Mouse (Mus musculus): ENCODE measurements at regions not wholly inside any gene's neighbourhood (a gene's known extent, or its start where the extent isn't known, plus 50 kb on each side); places are given as distances from the start of the nearest gene placed in this dataset.

DNA sequence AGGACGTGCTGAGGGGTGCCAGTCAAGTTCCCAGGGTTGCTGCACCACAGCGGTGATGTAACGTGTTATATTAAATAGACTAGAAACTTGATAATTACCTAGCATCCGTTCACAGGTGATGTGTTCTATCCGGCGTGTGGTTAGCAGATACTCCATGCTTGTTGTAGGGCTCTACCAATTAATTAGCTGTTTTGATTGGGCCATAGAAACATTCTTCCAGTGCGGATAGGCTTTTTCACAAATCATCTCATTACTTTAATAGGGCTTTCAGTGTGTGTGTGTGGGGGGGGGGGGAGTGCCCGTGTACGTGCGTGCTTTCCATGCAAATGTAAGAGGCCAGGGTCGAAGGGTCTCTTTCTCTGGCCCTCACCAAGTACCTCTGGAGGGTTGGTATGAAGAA, 110.6 kb downstream of the Kctd15 start:
- WGBS = 92% methylated on average over 11 of the region's 11 CpGs
- Histone ChIP-seq H3K27ac (no peak overlapping the region), H3K4me1 (replicated peaks) (no peaks in the 10 kb centered on the region), H3K27me3 (ENCODE audit: insufficient read depth, poor library complexity, severe bottlenecking) (no peaks in the 10 kb centered on the region), H3K36me3 (no peaks in the 10 kb centered on the region), H3K9me3 (0 out of 2 replicates have a peak, but pooled peaks cover 5% of the 10 kb centered on the region), H3K4me3 (no peak overlapping the region)
- no peak for DNase-seq (ENCODE audit: low spot score)

DNA sequence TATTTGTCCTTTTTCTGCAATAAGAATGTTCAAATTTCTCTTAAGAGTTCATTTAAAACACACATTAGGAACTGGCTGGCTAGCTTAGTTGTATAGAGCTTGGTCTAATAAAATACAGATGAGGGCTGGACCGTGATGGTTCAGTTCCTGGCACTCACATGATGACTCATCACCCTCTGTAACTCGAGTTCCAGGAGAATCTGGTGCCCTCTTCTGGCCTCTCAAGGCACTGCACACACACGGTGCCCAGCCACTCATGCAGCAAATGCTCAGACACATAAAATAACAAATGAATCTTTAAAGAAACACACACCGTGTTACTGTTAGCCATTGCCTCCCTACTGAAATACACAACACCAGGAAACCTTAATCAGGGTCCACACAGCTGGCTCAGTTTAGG, 114.6 kb downstream of the Kctd15 start:
- Histone ChIP-seq H3K4me1 (replicated peaks) (no peaks in the 10 kb centered on the region), H3K9me3 (0 out of 2 replicates have a peak, but pooled peaks cover 5% of the 10 kb centered on the region), H3K36me3 (no peaks in the 10 kb centered on the region), H3K27ac (no peak overlapping the region), H3K27me3 (ENCODE audit: insufficient read depth, poor library complexity, severe bottlenecking) (no peaks in the 10 kb centered on the region), H3K4me3 (no peak overlapping the region)
- WGBS = 82% methylated on average over 4 of the region's 4 CpGs
- no peak for DNase-seq (ENCODE audit: low spot score)

DNA sequence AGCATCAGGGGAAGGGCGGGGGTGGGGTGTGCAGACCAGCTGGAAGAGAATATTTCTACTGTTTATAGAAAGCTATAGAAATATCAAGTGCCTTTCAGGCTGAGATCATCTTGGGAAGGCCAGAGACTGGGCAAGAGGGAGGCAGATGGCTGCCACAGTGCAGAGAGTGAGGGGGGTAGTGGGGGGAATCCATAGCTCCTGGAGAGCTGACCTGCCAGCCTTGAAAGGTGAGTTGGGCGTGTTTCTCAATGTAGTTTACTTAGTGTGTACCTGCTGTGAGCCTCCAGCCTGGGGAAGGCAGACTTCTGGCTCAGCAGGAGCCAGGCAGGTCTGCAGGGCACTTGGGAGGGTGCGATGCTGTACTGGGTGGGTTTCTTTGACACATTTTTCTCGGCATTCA, 115.5 kb downstream of the Kctd15 start:
- Histone ChIP-seq H3K27ac (no peak overlapping the region), H3K36me3 (no peaks in the 10 kb centered on the region), H3K4me3 (no peak overlapping the region), H3K4me1 (replicated peaks) (no peaks in the 10 kb centered on the region), H3K9me3 (0 out of 2 replicates have a peak, but pooled peaks cover 5% of the 10 kb centered on the region), H3K27me3 (ENCODE audit: insufficient read depth, poor library complexity, severe bottlenecking) (no peaks in the 10 kb centered on the region)
- DNase-seq (ENCODE audit: low spot score) = no peak
- WGBS = 76% methylated on average over 4 of the region's 4 CpGs

DNA sequence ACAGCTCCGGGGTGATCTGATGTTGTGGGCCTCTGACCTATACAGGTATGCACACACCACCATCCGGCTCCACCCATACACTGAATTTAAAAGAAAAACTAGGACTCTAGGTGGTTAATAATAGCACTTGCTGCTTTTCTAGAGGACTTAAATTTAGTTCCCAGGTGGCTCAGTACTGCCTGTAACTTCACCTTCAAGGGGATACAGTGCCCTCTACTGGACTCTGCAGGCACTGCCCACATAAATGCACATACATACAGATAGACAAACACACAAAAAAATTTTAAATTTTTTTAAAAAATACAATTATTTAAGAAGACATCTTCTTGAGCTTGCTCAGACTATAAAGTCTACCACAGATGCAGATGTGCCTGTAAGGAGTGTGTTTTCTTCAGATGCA, 116.7 kb downstream of the Kctd15 start:
- H3K27ac ChIP-seq = no peak overlapping the region
- no peaks in the 10 kb centered on the region for H3K36me3 ChIP-seq
- 94% methylated on average over 2 of the region's 2 CpGs for WGBS
- H3K9me3 ChIP-seq = 0 out of 2 replicates have a peak, but pooled peaks cover 5% of the 10 kb centered on the region
- H3K4me1 ChIP-seq (replicated peaks) = no peaks in the 10 kb centered on the region
- DNase-seq (ENCODE audit: low spot score) = no peak
- H3K4me3 ChIP-seq = no peak overlapping the region
- no peaks in the 10 kb centered on the region for H3K27me3 ChIP-seq (ENCODE audit: insufficient read depth, poor library complexity, severe bottlenecking)

DNA sequence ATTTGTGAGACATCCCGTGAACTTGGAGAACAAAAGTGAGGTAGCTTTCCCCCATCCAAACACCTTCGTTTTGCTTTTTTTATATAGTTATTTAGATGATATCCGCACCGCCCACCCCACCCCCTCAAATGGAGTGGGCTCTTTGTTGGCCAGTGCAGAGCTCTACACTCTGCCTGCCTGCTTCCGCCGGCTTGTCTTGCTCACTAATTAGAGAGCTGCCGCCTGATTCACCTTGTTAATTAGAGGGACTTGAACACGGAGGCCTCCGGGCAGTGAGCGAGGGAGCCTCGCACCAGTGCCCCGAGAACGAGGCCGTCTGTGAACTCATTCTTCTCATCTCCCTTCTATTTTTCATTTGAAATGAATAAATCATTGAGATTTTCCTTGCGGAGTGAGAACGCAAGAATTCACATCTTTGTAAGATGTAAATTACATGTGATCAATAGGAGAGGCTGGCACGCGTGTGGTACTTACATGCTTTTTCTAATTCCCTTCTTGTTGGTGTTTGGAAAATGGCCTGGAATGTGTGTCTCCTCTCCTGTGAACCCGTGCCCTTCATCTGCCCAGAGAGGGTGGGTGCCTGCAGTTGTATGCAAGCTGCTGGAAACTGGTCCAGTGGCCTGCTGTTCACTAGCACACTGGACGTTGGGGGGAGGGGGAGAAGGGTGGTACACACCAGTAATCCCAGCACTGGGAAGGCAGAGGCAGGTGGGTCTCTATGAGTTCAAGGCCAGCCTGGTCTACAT, 118.0 kb downstream of the Kctd15 start:
- Histone ChIP-seq H3K27ac (no peak overlapping the region), H3K27me3 (ENCODE audit: insufficient read depth, poor library complexity, severe bottlenecking) (no peaks in the 10 kb centered on the region)
- DNase-seq (ENCODE audit: low spot score) = no peak

DNA sequence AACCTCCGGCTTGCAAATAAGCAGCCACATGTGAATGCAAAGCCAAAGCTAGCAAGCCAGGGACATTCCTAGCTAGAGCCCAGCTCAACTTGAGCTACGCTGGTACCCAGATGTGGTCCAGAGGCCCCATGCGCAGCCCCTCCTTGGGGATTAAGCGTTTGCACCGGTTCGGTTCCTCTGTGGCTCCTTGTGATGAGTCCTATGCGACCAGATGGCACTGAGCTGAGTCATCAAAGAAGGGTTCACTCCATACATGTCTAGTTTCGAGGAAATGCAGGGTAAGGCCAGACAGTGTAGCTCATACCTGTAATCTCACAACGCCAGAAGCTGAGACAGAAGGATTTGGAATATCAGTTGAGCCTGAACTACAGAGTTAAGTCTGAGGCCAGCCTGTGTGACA, 119.4 kb downstream of the Kctd15 start:
- Histone ChIP-seq H3K4me3 (no peak overlapping the region), H3K4me1 (replicated peaks) (no peaks in the 10 kb centered on the region), H3K9me3 (0 out of 2 replicates have a peak, but pooled peaks cover 5% of the 10 kb centered on the region), H3K36me3 (no peaks in the 10 kb centered on the region), H3K27me3 (ENCODE audit: insufficient read depth, poor library complexity, severe bottlenecking) (no peaks in the 10 kb centered on the region), H3K27ac (no peak overlapping the region)
- DNase-seq (ENCODE audit: low spot score) = no peak
- WGBS = 81% methylated on average over 9 of the region's 9 CpGs

More for the DNA sequence above, 118.0 kb downstream of the Kctd15 start:
- no peaks in the 10 kb centered on the region for H3K4me1 ChIP-seq (replicated peaks)
- 0 out of 2 replicates have a peak, but pooled peaks cover 5% of the 10 kb centered on the region for H3K9me3 ChIP-seq
- no peak overlapping the region for H3K4me3 ChIP-seq
- H3K36me3 ChIP-seq = no peaks in the 10 kb centered on the region
- WGBS = 89% methylated on average over 20 of the region's 20 CpGs

DNA sequence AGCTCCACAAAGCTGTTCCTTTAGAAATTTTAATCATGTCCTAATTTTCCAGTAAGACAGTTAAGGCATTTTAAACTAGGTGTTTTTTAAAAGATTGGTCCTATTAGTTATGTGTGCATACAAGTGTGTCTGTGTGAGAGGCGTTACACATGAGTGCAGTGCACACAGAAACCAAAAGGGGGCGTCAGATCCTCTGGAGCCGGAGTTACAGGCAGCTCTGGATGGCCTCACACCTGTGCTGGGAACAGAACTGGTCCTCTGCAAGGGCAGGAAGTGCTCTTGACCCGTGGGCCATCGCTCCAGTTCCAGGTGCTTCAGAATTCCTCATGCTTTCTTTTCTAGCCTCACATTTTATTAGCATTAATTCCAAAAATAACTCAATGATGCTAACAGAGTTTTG, 122.3 kb downstream of the Kctd15 start:
- 77% methylated on average over 5 of the region's 5 CpGs for WGBS
- no peak for DNase-seq (ENCODE audit: low spot score)
- H3K27me3 ChIP-seq (ENCODE audit: insufficient read depth, poor library complexity, severe bottlenecking) = no peaks in the 10 kb centered on the region
- H3K9me3 ChIP-seq = no peaks in the 10 kb centered on the region
- H3K27ac ChIP-seq = no peak overlapping the region
- no peaks in the 10 kb centered on the region for H3K36me3 ChIP-seq
- no peak overlapping the region for H3K4me3 ChIP-seq
- no peaks in the 10 kb centered on the region for H3K4me1 ChIP-seq (replicated peaks)

DNA sequence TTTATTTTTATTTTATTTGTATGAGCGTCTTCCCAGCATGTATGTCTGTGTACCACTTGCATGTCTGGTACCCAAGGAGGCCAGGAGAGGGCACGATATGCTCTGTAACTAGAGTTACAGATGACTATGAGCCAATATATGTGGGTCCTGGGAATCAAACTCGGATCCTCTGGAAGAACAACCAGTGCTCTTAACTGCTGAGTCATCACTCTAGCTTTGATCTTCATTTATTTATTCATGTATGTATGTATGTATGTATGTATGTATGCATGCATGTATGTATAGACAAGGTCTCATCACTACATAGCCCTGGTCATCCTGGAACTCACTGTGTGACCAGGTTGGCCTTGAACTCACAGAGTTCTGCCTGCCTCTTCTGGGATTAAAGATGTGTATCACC, 124.9 kb downstream of the Kctd15 start:
- H3K9me3 ChIP-seq = no peaks in the 10 kb centered on the region
- H3K27ac ChIP-seq = no peak overlapping the region
- H3K4me3 ChIP-seq = no peak overlapping the region
- H3K27me3 ChIP-seq (ENCODE audit: insufficient read depth, poor library complexity, severe bottlenecking) = no peaks in the 10 kb centered on the region
- no peak for DNase-seq (ENCODE audit: low spot score)
- H3K4me1 ChIP-seq (replicated peaks) = no peaks in the 10 kb centered on the region
- 86% methylated on average over 3 of the region's 3 CpGs for WGBS
- H3K36me3 ChIP-seq = no peaks in the 10 kb centered on the region

DNA sequence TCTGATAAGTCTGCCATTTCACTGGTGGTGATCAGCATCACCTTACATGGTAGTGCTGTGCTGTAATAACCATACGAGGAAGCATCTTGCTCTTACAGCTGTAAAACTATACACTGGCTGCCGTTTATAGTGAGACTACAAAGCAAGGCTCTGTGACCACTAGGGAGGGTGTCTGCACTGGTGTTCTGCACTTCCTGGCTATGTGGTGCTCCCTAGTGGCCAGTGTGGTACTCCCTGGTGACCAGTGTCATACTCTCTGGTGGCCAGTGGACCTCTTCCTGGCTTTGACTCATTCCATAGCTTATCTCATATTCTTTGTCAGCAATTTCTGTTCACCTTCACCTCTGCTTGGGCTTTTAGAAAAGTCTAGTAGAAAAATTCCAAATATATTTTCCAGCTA, 114.7 kb upstream of the Lsm14a start:
- no peaks in the 10 kb centered on the region for H3K4me1 ChIP-seq (replicated peaks)
- 76% methylated on average over 2 of the region's 2 CpGs for WGBS
- H3K4me3 ChIP-seq = no peak overlapping the region
- no peaks in the 10 kb centered on the region for H3K36me3 ChIP-seq
- no peak for DNase-seq (ENCODE audit: low spot score)
- no peak overlapping the region for H3K27ac ChIP-seq
- no peaks in the 10 kb centered on the region for H3K9me3 ChIP-seq
- no peaks in the 10 kb centered on the region for H3K27me3 ChIP-seq (ENCODE audit: insufficient read depth, poor library complexity, severe bottlenecking)

DNA sequence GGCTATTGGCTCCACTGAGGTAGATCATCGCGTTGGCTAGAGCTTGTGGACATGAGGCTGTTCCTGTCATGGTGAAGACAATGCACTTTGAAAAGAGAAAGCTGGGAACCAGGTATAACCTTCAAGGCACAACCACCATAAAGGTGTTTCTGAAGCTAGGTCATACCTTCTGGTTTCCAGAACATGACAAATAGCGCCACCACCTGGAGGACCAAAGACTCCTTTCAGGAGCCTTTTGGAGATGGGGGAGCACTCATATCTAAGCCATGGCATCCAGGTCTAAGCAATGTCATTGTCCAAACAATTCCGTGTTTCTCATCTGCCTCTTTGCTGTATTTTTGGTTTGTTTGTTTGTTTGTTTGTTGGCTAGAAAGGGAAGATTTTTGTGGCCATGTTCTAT, 113.7 kb upstream of the Lsm14a start:
- Histone ChIP-seq H3K27me3 (ENCODE audit: insufficient read depth, poor library complexity, severe bottlenecking) (no peaks in the 10 kb centered on the region), H3K4me3 (no peak overlapping the region), H3K27ac (no peak overlapping the region), H3K36me3 (no peaks in the 10 kb centered on the region), H3K9me3 (no peaks in the 10 kb centered on the region), H3K4me1 (replicated peaks) (no peaks in the 10 kb centered on the region)
- WGBS = 60% methylated on average over 4 of the region's 4 CpGs
- DNase-seq (ENCODE audit: low spot score) = no peak

DNA sequence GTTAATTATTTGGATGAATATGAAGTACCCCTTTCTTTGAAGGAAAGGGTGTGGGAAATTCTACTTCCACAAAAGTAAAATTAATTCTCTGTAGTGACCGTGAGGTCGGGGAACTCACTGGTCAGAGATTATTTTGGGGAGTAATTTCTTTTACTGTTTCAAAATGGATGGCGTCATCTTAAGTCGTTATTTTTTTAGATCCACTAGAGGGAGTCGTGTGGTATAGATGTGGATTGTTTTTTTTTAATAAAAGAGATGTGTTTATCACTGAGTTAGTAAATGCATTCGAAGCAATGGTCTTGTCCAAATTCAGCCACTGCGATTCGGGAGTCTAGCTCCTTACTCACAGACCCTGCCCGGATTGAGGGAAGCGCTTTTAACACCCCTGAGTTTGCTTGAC, 100.8 kb upstream of the Lsm14a start:
- 72% methylated on average over 10 of the region's 10 CpGs for WGBS
- Histone ChIP-seq H3K4me1 (replicated peaks) (no peaks in the 10 kb centered on the region), H3K27me3 (ENCODE audit: insufficient read depth, poor library complexity, severe bottlenecking) (no peaks in the 10 kb centered on the region), H3K27ac (no peak overlapping the region), H3K9me3 (peaks cover 9% of the 10 kb centered on the region; the same call in 1 of the 2 replicates), H3K4me3 (no peak overlapping the region), H3K36me3 (no peaks in the 10 kb centered on the region)
- no peak for DNase-seq (ENCODE audit: low spot score)

DNA sequence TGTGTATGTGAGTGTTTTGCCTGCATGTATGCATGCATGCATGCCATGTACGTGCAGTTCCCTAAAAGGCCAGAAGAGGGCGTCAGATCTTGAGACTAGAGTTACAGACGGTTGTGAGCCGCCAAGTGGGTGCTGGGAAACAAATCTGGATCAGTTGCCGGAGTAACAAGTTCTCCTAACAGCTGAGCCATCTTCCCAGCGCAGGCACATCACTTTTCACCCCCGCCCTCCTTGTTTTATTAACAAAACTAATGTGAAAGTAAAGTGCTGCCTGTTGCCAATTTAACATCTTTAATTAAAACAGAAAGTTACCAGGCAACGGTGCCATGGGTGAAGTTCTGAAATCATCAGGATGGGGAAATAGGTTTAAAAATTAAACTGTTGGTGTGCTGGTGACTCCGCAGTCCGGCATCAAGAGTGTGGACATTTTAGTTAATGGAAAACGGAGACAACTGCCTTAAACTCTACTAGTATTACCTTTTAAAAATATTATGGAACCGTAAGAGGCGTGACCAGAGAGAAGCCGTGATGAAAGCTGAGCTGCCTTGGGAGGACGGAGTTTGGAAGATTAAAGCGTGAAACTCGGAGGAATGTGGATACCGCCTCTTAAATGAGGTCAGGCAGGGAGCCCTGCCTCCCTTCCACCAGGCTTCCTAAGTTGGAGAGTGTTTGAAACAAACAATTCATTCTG, 91.9 kb upstream of the Lsm14a start:
- 76% methylated on average over 18 of the region's 18 CpGs for WGBS

DNA sequence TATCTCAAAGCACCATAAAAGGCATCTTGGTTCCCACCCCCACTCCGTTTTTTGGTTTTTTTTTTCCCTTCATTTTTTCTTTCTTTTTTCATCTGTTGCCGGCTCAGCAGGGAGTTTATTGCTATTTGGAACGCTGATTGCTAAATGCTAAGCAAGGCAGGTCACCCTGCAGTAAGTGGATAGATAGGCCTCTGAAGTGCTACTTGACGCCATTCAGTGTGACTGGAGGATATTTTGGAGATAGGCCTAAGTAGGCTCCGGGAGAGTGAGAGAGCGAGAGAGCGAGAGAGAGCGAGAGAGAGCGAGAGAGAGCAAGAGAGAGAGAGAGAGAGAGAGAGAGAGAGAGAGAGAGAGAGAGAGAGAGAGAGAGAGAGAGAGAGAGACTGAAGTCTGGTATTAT, 90.3 kb upstream of the Lsm14a start:
- Histone ChIP-seq H3K4me1 (replicated peaks) (no peaks in the 10 kb centered on the region), H3K27ac (no peak overlapping the region), H3K4me3 (no peak overlapping the region), H3K36me3 (no peaks in the 10 kb centered on the region), H3K27me3 (ENCODE audit: insufficient read depth, poor library complexity, severe bottlenecking) (no peaks in the 10 kb centered on the region), H3K9me3 (peaks cover 12% of the 10 kb centered on the region; the same call in 1 of the 2 replicates)
- WGBS = 86% methylated on average over 8 of the region's 9 CpGs
- DNase-seq (ENCODE audit: low spot score) = no peak

More for the DNA sequence above, 91.9 kb upstream of the Lsm14a start:
- Histone ChIP-seq H3K27ac (no peak overlapping the region), H3K9me3 (peaks cover 10% of the 10 kb centered on the region; the same call in 1 of the 2 replicates), H3K27me3 (ENCODE audit: insufficient read depth, poor library complexity, severe bottlenecking) (no peaks in the 10 kb centered on the region), H3K4me3 (no peak overlapping the region), H3K36me3 (no peaks in the 10 kb centered on the region), H3K4me1 (replicated peaks) (no peaks in the 10 kb centered on the region)
- no peak for DNase-seq (ENCODE audit: low spot score)

Measured in hindbrain, embryonic 10.5 days (tissue).